Mouse (Mus musculus): ENCODE data around the gene Agbl5. TPM values are rescaled to one million over a fixed set of nuclear protein-coding genes. Genes with fewer than 3 reads are reported as not detected.

The Agbl5 gene
- total and polyA plus RNA-seq, 2 experiments from 2014 or later = 4.2 to 28.2 TPM

DNA sequence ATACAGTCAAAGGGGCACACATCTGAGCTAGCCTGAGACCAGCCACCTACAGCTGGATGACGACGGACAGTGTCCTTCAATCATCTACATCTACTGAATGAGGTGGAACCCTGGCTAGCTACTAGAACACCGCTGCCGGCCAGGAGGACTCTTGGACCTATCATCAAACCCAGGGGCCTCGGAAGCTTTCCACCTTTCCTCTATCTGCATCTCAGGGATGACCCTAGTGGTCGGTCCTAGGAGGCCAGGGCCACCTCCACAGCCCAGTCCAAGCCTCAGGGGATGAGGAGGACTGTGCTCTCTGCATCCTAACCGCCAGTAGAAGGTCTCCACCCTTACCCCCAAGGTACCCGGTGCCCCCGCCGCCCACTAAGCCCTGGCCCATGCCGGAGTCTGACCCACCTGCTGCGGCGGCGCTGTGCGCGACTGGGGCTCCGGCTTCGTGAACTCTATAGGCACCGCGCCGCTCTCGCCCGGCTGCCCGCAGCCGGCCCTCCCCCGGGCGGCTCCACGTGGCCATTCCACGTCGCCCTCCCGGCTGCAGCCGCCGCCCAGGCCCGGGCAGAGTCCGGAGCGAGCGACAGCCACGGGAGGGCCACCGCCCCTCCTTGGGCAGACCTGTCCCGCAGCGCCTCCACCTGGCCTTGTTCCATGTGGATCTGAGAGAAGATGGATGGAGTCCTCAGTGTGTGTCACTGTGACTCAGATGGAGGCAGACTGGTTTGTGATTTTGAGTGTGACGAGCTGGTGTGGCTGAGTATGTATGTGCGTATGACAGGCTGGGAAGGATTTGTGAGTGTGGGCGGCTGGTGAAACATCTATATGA, 56.7 kb downstream of the Agbl5 start, which contains the start of gene Cgref1:
Cgref1 (minus strand) TSS at position 636 of the 826 bp plus-strand sequence.
- Histone ChIP-seq H3K36me3 (replicated peaks; ENCODE audit: control insufficient read depth, insufficient read depth, low read length) (no peaks in the 10 kb centered on the region), H3K4me1 (ENCODE audit: control insufficient read depth, insufficient read depth) (peaks cover 2% of the 10 kb centered on the region; the same call in 1 of the 2 replicates), H3K9ac (replicated peaks; ENCODE audit: low read depth, low read length) (peak within 1 kb of the TSS; percentile 40; the same call in 1 of the 2 replicates), H3K27ac (ENCODE audit: low read depth) (no peak within 1 kb of the TSS), H3K27me3 (ENCODE audit: control insufficient read depth, insufficient read depth, low read length) (no peaks in the 10 kb centered on the region), H3K4me3 (ENCODE audit: low read depth, low read length) (peak within 1 kb of the TSS; percentile 42), H3K4me2 (ENCODE audit: low read depth, low read length) (peak within 1 kb of the TSS; percentile 73), H3K9me3 (replicated peaks; ENCODE audit: control insufficient read depth, low read length) (no peaks in the 10 kb centered on the region)
- TF ChIP-seq CTCF (IDR thresholded peaks at IDR 0.05; ENCODE audit: low read depth) = peak; percentile 46
- TF ChIP-seq EP300 (IDR thresholded peaks at IDR 0.05; ENCODE audit: low read depth) = no peak
- DNase-seq (ENCODE audit: low spot score) (peak; percentile 28), ATAC-seq (ENCODE audit: insufficient read depth, low read depth) (peak; percentile 34; the same call in 1 of the 2 replicates)
- 7% methylated on average over 43 of the region's 44 CpGs for WGBS

DNA sequence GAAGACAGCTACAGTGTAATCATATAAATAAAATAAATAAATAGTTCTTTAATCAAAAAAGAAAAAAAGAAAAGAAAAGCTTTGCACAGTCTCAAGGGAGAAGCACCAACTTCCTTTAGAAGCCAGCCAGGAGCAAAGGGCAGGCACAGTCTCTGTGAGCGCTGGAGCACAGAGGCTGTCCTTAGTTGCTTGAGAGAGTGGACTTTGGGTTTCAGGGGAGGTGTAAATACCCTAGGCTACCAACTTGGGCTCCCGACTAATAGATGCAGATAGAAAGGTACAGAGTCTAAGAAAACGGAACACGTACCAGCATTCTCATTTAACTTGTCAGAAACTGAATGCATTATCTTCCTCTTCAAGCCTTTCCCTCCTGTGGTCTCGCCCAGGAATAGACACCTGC, 60.1 kb downstream of the Agbl5 start:
- no peak overlapping the region for H3K27ac ChIP-seq (ENCODE audit: low read depth)
- no peak overlapping the region for H3K4me3 ChIP-seq (ENCODE audit: low read depth, low read length)
- no peak for TF ChIP-seq EP300 (IDR thresholded peaks at IDR 0.05; ENCODE audit: low read depth)
- no peak for TF ChIP-seq CTCF (IDR thresholded peaks at IDR 0.05; ENCODE audit: low read depth)
- H3K36me3 ChIP-seq (replicated peaks; ENCODE audit: control insufficient read depth, insufficient read depth, low read length) = peaks cover 16% of the 10 kb centered on the region
- H3K9me3 ChIP-seq (replicated peaks; ENCODE audit: control insufficient read depth, low read length) = no peaks in the 10 kb centered on the region
- ATAC-seq (ENCODE audit: insufficient read depth, low read depth) (no peak), DNase-seq (ENCODE audit: low spot score) (no peak)
- WGBS = 73% methylated on average over 5 of the region's 5 CpGs
- H3K9ac ChIP-seq (replicated peaks; ENCODE audit: low read depth, low read length) = no peak overlapping the region
- H3K4me2 ChIP-seq (ENCODE audit: low read depth, low read length) = no peak overlapping the region
- H3K4me1 ChIP-seq (ENCODE audit: control insufficient read depth, insufficient read depth) = peaks cover 10% of the 10 kb centered on the region
- H3K27me3 ChIP-seq (ENCODE audit: control insufficient read depth, insufficient read depth, low read length) = no peaks in the 10 kb centered on the region

DNA sequence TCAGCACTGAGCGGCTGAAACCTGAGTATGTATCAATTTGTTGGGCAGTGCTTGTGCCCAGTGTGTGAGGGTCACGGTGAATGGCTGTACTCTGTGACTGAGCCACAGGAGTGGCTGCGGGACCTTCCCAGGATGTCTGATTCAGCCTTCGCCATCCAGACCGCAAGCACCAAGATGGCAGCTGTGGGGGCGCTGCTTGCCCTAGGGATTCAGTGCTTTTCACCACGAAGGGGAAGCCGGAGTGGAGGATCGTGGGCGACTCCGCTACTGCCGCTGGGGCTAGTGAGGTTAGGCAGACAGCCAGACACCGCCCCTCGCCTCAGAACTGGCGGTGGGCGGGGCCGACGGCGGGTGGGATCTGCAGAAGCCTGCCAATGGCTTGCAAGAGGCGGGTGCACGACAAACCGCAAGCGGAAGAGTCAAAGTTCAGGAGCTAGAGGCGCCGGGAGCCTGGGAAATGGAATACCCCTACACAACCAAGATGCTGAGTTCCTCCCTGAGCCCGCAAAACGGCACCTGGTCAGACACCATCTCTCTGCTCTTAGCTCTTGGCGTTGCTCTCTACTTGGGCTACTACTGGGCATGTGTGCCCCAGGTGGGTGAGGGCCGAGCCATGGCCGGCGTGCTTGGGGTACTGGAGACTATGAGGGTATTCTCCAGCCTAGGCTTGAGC, 61.3 kb downstream of the Agbl5 start:
- Histone ChIP-seq H3K9ac (replicated peaks; ENCODE audit: low read depth, low read length) (peak overlapping the region; percentile 69), H3K4me2 (ENCODE audit: low read depth, low read length) (peak overlapping the region; percentile 96), H3K4me1 (ENCODE audit: control insufficient read depth, insufficient read depth) (peaks cover 10% of the 10 kb centered on the region), H3K9me3 (replicated peaks; ENCODE audit: control insufficient read depth, low read length) (no peaks in the 10 kb centered on the region), H3K36me3 (replicated peaks; ENCODE audit: control insufficient read depth, insufficient read depth, low read length) (peaks cover 28% of the 10 kb centered on the region), H3K27me3 (ENCODE audit: control insufficient read depth, insufficient read depth, low read length) (no peaks in the 10 kb centered on the region), H3K4me3 (ENCODE audit: low read depth, low read length) (peak overlapping the region; percentile 75), H3K27ac (ENCODE audit: low read depth) (peak overlapping the region; percentile 72)
- under 1% methylated on average over 31 of the region's 31 CpGs for WGBS
- ATAC-seq (ENCODE audit: insufficient read depth, low read depth) = peak; percentile 88
- TF ChIP-seq EP300 (IDR thresholded peaks at IDR 0.05; ENCODE audit: low read depth) (no peak), CTCF (IDR thresholded peaks at IDR 0.05; ENCODE audit: low read depth) (no peak)
- DNase-seq (ENCODE audit: low spot score) = peak; percentile 93

DNA sequence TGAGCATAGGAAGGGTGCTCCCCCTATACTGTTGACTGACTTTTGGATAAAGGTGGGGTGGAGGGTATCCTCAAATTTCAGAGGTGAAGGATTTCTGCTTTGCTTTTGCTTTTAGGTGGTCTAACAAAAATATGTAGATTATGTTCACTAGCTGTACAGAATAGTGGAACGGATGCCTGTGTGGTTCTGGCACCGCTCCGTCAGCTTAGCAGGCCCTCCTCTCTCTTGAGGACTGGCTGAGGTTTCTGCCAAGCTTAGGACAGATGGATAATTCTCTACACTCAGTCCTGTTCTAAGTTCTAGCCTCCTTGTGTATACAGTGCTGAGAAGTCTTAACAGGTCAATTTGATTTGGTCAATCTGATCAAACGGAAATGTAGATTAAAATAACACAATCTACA, 62.0 kb downstream of the Agbl5 start:
- DNase-seq (ENCODE audit: low spot score) (no peak), ATAC-seq (ENCODE audit: insufficient read depth, low read depth) (no peak)
- peak overlapping the region; percentile 96 for H3K4me2 ChIP-seq (ENCODE audit: low read depth, low read length)
- TF ChIP-seq CTCF (IDR thresholded peaks at IDR 0.05; ENCODE audit: low read depth) = no peak
- TF ChIP-seq EP300 (IDR thresholded peaks at IDR 0.05; ENCODE audit: low read depth) = no peak
- H3K4me3 ChIP-seq (ENCODE audit: low read depth, low read length) = peak overlapping the region; percentile 75
- peaks cover 10% of the 10 kb centered on the region for H3K4me1 ChIP-seq (ENCODE audit: control insufficient read depth, insufficient read depth)
- no peaks in the 10 kb centered on the region for H3K27me3 ChIP-seq (ENCODE audit: control insufficient read depth, insufficient read depth, low read length)
- no peaks in the 10 kb centered on the region for H3K9me3 ChIP-seq (replicated peaks; ENCODE audit: control insufficient read depth, low read length)
- H3K27ac ChIP-seq (ENCODE audit: low read depth) = peak overlapping the region; percentile 72
- WGBS = 52% methylated on average over 4 of the region's 4 CpGs
- H3K9ac ChIP-seq (replicated peaks; ENCODE audit: low read depth, low read length) = peak overlapping the region; percentile 69
- peaks cover 35% of the 10 kb centered on the region for H3K36me3 ChIP-seq (replicated peaks; ENCODE audit: control insufficient read depth, insufficient read depth, low read length)

DNA sequence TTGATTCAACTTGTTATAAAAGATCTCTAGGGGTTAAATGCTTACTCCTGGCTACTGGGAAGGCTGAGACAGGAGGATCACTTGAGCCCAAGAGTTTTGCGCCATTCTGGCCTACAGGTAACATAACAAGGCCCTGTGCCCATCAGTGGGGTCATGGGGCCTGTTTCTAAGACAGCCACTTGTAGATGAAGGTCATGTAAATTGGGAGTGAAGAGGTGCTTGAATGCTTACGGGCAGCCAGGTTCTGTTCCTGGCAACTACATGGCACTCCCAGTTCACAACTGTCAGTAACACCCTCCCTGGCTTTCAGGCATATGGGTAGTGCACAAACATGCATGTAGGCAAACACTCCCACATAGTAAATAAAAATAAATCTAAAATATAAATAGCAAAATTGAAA, 62.4 kb downstream of the Agbl5 start:
- no peaks in the 10 kb centered on the region for H3K27me3 ChIP-seq (ENCODE audit: control insufficient read depth, insufficient read depth, low read length)
- WGBS = 64% methylated on average over 2 of the region's 2 CpGs
- no peak for ATAC-seq (ENCODE audit: insufficient read depth, low read depth)
- H3K4me3 ChIP-seq (ENCODE audit: low read depth, low read length) = no peak overlapping the region
- peaks cover 39% of the 10 kb centered on the region for H3K36me3 ChIP-seq (replicated peaks; ENCODE audit: control insufficient read depth, insufficient read depth, low read length)
- TF ChIP-seq CTCF (IDR thresholded peaks at IDR 0.05; ENCODE audit: low read depth) (no peak), EP300 (IDR thresholded peaks at IDR 0.05; ENCODE audit: low read depth) (no peak)
- no peak for DNase-seq (ENCODE audit: low spot score)
- H3K4me1 ChIP-seq (ENCODE audit: control insufficient read depth, insufficient read depth) = peaks cover 10% of the 10 kb centered on the region
- no peaks in the 10 kb centered on the region for H3K9me3 ChIP-seq (replicated peaks; ENCODE audit: control insufficient read depth, low read length)
- no peak overlapping the region for H3K4me2 ChIP-seq (ENCODE audit: low read depth, low read length)
- no peak overlapping the region for H3K27ac ChIP-seq (ENCODE audit: low read depth)
- H3K9ac ChIP-seq (replicated peaks; ENCODE audit: low read depth, low read length) = no peak overlapping the region
